Mouse (Mus musculus): ENCODE results near the gene Dtd1. TPM values are rescaled to one million over a fixed set of nuclear protein-coding genes. Genes with fewer than 3 reads are reported as not detected.

Gene Dtd1
- total RNA-seq, 2 experiments from 2014 or later: 15.8 to 20.0 TPM

GRCm38 (mm10) chr2:144715211-144715768 is 115.6 kb downstream of the Dtd1 start:
- DNase-seq: no peak

DNA sequence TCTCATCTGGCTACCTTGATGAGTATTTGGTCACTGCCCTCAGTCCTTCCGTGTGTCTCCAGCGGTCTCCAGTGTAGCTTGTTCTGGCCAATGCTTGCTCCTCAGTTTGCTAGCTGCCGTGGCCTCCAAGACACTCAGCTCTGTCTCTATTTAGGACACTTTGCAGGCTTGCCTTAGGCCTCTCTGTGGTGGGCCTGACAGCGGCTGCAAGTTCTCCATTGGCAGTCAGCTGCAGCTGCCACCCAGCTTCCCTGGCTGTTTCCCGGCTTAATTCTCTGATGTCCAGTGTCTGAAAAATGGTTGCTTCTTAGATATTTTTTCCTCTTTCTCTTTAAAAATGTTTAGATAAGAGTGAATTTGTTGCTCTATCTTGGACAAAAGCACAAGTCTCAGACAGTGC is 116.6 kb downstream of the Dtd1 start:
- DNase-seq: no peak

- DNase-seq: peak in 1 of 2 experiments; percentile 5
These were observed 118.6 kb downstream of the Dtd1 start for GRCm38 (mm10) chr2:144718273-144718672.

DNA sequence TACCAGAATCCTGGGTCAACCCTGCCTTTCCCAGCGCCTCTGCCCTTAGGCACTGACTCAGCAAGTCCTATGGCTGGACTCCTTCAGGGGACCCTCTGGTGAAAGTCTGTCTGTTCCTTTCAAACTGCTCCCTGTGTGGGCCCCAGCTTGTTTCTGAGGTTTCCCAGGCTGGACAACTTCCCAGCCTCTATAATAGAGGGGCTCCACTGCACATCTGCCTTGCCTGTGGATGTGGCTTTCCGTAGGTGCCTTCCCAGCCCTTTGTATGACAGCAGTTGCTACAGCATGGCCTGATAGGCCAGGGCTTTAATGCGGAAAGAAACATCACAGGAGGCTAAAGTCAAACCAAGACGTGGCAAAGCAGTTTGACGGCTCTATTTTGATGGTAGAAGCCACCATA is 119.6 kb downstream of the Dtd1 start:
- DNase-seq: no peak

GRCm38 (mm10) chr2:144719718-144720117 is 120.0 kb downstream of the Dtd1 start:
- DNase-seq: no peak

- no peak for DNase-seq
These were observed 120.8 kb downstream of the Dtd1 start for GRCm38 (mm10) chr2:144720407-144720959.

DNA sequence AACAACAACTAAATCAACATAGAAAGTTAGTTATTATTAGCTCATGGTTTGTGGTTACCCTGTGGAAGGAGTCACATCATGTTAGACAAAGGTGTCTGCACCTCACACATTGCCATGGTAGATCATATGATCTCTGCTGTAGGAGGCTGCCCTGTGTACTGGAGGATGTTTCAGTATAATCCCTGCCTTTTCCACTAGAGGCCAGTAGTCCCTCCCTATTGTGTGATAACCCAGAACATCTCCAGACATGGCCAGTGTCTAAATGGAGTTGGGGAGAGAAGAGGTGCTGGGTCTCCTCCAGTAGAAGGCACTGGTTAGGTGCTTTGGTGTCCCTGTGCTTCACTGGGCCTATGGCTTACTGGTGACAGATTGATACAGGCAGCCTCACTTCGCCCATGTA is 125.0 kb downstream of the Dtd1 start:
- DNase-seq: no peak

DNA sequence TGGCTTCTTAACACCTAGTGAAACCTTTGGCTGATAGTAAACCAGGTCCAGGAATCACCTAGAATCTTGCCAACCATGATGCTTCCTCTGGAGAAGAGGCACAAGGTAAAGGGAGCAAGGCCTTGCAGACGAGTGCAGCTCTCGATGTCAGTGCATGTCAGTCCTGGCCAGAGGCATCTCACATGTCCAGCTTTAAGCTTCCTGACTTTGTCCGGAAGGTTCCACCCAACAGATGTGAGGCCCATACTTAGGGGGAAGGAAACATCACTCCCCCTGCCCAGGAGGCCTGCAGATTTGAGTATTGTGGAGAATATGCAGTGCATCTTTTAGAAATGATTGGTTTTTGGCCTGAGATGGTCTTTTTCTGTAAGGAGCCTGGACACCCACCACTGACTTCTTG is 127.4 kb downstream of the Dtd1 start:
- no peak for DNase-seq

GRCm38 (mm10) chr2:144729776-144730175 is 130.1 kb downstream of the Dtd1 start:
- no peak for DNase-seq

- no peak for DNase-seq
These were observed 138.5 kb downstream of the Dtd1 start for GRCm38 (mm10) chr2:144738161-144738560.

- DNase-seq: no peak
These were observed 138.9 kb downstream of the Dtd1 start for GRCm38 (mm10) chr2:144738576-144738975.

- DNase-seq: peak in 1 of 2 experiments; percentile 27
These were observed 140.9 kb downstream of the Dtd1 start for GRCm38 (mm10) chr2:144740577-144740997.

- no peak for DNase-seq
These were observed 142.3 kb downstream of the Dtd1 start for GRCm38 (mm10) chr2:144741973-144742372.

- DNase-seq: no peak
These were observed 143.6 kb downstream of the Dtd1 start for GRCm38 (mm10) chr2:144743316-144743715.

- no peak for DNase-seq
These were observed 145.6 kb downstream of the Dtd1 start for GRCm38 (mm10) chr2:144745266-144745665.

DNA sequence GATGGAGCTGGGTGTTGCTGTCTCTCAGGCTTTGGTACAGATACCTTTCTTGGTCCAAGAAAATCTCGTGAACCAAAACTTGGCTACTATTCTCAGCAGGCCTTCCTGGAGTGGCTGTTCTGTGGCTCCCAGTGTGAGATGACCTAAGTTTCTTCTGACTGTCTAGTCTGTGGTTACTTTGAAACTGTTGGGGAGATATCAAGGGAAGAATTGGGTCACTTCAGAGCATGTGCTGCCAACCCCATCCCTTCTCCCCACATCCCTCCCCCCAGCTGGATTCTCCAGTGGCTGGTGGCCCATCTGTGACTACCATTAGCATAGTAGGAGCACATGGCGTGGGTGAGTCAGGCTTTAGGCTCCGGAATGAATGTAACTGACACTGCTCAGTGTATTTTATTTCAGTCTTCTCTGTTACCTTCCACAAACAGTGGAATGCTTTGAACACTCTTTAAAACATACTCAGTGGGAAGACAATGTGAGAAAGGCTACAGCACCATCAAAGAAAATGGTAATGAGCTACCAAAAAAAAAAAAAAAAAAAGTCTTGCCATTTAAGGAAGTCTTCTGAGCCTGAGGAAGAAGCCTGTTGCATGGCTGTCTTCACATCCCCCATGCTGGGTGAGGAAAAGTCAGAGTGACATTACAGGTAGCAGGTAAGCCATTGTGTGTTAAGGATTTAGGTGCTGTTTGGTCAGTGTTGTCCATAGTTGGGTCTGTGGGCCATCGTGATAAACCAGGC is 146.5 kb downstream of the Dtd1 start:
- DNase-seq: no peak

DNA sequence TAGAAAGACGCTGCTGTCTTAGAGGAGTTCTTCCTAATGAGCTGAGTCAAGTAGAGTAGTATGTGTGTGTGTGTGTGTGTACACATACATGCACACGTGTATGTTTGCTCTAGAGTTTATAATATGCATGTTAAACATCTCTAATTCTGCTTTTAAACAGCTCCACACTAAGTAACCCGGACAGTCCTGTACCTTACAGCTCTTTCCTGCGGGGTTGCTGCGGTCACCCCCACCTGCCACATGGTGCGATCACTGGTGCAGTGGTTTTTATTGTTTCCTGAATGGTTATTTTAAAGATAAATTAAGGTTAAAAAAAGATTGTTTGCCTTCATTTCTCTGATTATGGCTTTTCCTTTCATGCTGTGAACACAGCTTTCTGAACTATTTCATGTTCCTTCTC is 153.9 kb downstream of the Dtd1 start:
- DNase-seq: no peak

GRCm38 (mm10) chr2:144755016-144755415 is 155.3 kb downstream of the Dtd1 start:
- no peak for DNase-seq

DNA sequence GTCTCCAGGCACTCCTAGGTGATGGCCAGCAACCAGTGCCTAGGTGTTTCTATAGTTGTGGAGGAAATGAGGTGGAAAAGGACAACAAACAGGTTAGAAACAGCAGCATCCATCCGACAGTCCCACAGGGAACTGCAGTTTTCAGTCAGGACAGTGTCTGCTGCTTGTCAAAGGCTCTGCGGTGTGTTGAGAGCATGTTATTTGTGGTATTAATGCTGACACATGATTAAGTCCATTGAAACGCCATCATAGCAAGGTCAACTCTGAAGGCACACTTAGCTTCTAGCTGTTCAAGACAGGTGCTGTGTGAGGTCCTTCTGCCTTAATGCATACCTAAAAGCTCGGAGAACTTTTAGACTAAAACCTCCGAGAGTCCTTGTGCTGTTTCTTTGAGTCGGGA is 161.0 kb downstream of the Dtd1 start:
- no peak for DNase-seq

DNA sequence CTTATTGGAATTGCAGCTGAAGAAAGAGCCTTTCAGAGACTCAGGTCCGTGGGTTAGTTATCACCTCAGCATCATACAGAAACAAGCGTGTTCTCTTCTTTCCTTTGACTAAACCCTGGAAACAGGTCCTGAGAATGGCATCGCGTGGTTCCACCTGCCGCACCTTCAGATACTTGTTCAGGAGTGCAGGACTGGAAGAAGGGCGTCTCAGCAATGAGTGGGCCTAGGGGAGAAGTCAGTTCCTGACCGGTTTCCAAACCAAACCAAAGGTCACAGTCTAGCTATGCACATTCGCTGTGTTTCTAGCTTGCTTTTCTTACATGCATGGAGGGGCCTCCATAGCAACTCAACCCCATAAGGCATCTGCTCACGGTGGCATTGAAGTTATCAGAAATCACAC is 164.0 kb downstream of the Dtd1 start:
- no peak for DNase-seq

GRCm38 (mm10) chr2:144764116-144764788 is 164.6 kb downstream of the Dtd1 start:
- DNase-seq: no peak

DNA sequence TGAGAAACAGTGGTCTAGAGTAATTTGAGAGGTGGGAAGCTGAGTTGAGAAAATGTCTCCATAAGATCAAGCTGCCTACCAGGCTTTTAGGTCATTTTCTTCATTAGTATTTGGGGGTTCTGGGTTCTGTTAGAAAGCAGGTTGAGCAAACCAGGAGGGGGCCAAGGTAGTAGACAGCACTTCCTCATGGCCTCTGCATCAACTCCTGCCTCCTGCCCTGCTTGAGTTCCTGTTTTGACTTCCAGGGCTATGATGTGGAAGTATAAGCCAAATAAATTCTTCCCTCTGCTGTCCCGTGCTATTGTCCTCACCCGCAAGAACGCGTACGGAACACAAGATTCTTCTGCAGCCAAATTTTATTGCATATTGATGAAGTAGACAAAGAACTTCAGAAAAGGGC is 165.5 kb downstream of the Dtd1 start:
- DNase-seq: no peak
